Mouse (Mus musculus) adrenal gland, postnatal 36 days (tissue): ENCODE data around the gene G530012D18Rik. TPM values are rescaled to one million over a fixed set of nuclear protein-coding genes. Genes with fewer than 3 reads are reported as not detected.
"Not testable (repeated sequence)": the region's sequence is repeated elsewhere in the genome, so short reads cannot be mapped to it uniquely, and the experiment has no call there.

Experiments
- DNase-seq, 2 experiments: peaks; one replicate each; pipeline ENCODE4 v3.0.0; 2021; ENCODE audit warnings: mixed read lengths in 1 of 2
- total RNA-seq, 2 experiments: library from RNA; stranded (reverse); gene quantifications; 2 replicates each; pipeline ENCODE4 v1.2.3; 2021

G530012D18Rik gene
- total RNA-seq, 2 experiments from 2014 or later, result not detected

DNA sequence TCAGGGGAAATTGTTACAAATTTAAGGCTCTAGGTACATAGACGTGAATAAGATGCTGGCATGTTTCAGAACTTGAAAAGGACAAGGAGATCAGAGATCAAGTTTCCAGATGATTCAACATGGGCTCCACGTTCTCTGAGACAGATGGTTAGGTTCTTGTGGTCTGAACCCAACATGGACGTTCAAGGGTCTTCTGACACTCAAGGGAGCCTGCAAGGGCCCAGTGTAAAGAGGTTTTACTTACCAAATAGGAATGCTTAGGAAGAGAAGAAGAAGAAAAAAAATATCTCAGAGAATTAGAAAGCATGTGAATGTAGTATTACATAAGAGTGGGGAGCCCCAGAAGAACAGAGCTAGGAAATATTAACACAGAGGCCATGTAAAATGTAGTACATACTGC is 40.3 kb downstream of the G530012D18Rik start:
- not testable (repeated sequence) for DNase-seq

GRCm38 (mm10) chr1:85617161-85617560 is 41.7 kb downstream of the G530012D18Rik start:
- not testable (repeated sequence) for DNase-seq

DNA sequence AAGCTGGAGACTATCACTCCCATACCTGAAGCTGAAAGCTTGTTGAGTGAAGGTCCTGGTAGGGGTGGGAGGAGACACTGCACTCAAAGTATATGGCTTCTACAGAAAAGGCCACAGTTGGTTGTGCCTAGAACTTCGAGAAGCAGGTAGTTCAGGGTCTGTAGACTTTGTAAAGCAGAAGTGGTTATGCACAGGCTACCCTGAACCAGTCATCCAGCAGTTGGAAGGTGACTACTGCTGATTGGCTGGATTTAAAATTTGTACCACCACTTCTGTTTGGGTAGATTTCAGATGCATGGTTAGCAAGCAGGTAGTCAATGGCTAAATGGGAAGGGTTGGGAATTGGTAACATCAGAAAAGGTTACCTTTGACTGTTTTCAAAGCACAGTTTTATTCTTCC is 43.2 kb downstream of the G530012D18Rik start:
- DNase-seq, result not testable (repeated sequence)

Other genes starting within 250 kb of the G530012D18Rik start
- gene Sp110, start 23.1 kb downstream of the G530012D18Rik start, total RNA-seq, result 1 to 10 TPM; 2.4 to 3.4 TPM
- gene Sp140, start 24.7 kb downstream of the G530012D18Rik start, total RNA-seq, result 1 to 10 TPM; 3.8 to 5.0 TPM
- gene Sp100, start 74.3 kb downstream of the G530012D18Rik start, total RNA-seq, result 10 to 100 TPM; 20.2 to 22.5 TPM
- under 1 TPM; 0.56 to 0.86 TPM for gene A630001G21Rik, start 203.0 kb downstream of the G530012D18Rik start, total RNA-seq
- 100 to 1,000 TPM; 115 to 138 TPM for gene Cab39, start 217.8 kb downstream of the G530012D18Rik start, total RNA-seq